Mouse (Mus musculus) cerebellum, postnatal 4 days (tissue): ENCODE measurements around the gene Umod.

Experiments used
- DNase-seq, 2 experiments: peaks; one replicate each; pipeline ENCODE4 v3.0.0; 2022; ENCODE audit warnings: low spot score in 2 of 2, mixed read lengths in 1 of 2

The Umod gene

GRCm38 (mm10) chr7:119479256-119479655 is at the start of gene Umod:
Gene Umod, minus strand, starts transcription at chr7:119479282.
- no peak for DNase-seq

DNA sequence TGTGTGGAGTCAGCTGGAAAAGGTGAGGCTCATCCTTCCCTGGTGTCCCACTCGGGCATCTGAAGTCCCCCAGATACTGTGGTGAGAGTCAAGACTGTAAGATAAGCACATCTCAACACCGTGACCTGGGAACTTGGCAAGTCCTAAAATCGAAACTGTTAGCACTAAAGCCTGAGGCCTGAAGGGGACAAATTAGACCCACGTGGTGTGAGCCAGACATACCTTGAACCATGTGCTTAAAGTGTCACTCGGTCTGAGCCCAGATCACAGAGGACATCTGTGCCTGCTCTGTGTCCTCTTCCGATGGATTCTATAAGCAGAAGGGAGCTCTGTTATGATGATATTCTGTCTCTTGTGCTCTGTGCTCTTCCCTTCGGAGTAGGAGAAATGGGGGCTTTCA is 49.5 kb upstream of the Umod start:
- no peak for DNase-seq

GRCm38 (mm10) chr7:119527548-119527947 is 48.5 kb upstream of the Umod start:
- no peak for DNase-seq

DNA sequence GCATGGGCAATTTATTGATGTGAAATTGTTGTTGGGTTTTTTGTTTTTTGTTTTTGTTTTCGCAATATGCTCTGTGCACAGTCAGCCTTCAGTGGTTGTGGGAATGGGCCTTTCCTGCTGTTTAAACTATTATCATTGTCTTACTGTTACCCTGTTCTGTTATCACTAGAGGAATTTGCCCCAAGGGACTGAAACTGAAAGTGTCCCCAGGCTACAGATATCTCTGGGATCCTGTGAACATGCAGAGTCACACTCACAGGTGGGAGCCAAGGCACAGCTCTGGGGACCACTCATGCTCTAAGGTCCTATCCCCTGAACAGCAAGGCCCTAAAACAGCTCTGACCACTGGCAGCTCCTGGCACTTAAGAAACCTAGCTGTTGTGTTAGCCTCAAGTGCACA is 48.1 kb upstream of the Umod start:
- DNase-seq = no peak

DNA sequence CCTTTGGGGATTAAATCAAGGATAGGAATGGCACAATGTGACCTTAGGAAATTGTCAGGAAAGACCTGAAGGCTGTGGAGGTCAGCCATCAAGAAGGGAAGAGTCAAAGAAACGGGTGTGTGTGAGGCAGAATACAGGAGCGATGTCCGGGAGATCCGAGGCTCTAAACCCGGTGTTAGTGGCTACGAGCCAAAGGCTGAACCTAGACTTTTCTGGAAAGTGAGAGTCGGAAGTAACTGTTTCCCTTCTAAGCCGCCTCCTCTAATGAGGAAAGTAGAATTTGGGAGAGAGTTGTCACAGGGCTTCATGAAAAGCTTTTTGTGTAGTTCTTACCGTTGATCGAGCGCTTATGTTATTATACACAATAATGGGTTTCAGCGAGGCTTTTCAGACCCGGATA is 47.4 kb upstream of the Umod start:
- DNase-seq = no peak

DNA sequence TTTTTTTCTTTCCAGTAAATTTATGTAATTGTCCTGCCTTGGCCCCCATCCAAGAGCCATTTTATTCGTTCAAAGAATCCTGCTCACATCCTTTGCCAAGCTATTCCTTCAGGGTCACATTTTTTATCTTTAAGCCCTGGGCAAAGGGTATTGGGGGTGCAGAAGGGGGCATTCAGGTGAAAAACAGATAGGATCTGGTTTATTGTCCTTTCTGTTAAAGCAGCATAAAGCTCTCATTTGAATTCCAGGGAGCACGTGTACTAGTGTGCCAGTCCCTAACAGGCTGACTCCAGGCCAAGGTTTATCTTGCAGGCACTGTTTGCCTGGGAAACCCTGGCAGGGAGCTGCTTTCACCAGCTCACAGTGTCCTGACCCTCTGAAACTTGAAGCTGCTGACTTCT is 46.8 kb upstream of the Umod start:
- no peak for DNase-seq

GRCm38 (mm10) chr7:119523389-119523788 is 44.3 kb upstream of the Umod start, which contains the start of gene Pdilt:
Gene Pdilt, minus strand, starts transcription at chr7:119523489.
- DNase-seq = no peak

DNA sequence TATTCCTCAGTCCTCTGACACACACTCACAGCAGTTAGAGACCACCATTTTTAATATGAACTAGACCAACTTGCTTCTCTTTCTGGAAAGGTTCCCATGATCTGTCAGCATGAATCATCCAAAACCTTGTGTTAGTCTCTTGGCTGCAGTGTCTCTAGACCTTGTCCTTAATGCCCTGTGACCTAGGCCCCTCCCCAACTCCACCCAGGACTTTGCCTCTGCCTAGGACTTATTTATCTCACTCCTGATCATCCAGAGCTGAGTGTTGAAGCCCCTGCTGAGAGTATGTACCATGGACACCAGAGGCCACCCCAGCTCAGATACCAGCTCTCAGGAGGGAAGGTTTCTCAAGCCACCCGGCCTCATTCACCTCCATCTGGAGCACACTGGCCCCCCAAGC is 43.3 kb upstream of the Umod start:
- no peak for DNase-seq

DNA sequence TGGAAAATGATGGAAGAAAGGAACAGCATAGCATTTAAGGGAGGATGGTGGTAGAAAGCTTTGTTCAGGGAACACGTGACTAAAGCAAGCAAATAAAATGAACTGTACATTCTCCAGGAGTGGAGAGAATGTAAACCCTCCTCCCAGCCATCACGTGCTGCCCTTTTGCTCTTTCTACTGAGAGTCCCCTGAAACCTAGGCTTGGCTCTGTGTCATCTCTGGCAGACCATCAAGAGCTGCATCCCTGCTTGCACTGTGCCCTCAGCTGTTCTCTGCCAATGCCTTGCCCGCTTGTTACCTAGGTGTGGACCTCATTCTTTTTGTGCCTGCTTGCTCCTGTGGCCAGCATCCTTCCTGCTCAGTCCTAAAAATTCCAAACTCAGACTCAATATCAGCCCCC is 42.7 kb upstream of the Umod start:
- DNase-seq = no peak

DNA sequence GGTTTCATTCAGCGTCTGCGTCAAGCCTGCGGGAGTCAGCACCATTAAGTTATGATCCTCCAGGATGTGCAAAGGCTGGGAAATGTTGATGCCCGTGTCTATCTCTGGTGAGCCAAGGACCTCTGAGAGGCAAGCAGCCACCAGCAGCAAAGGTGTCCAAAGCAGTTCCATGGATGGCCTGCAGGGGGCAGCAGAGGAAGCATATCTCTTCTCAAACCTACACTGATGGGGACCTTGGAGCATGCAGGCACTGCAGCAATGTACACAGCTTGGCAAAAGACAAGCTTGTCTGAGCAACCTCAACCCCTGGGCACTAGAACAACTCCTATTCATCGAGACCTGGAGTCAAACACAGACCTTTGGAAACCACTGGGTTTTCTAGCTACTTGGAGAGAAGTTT is 40.6 kb upstream of the Umod start:
- DNase-seq = peak; percentile 74 to 77

DNA sequence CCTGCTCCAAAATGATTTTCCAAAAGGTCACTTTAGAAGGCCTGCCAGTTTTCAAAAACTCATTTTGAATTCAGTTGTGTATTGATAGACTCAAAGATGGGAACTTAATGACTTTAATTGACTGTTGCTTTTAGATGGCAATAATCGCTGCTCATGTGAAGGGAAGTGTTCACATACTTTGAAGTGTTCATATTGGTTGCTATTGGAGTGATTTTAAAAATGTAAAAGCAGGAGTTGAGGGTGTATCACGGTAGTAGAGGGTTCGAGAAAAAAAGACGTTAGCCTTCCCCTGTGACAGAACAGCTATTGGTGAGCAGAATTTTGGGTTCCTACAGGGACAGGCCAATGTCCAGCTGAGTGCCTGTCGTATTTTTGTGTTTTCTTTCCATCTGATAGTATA is 40.1 kb upstream of the Umod start, which contains the start of gene Acsm5:
Gene Acsm5 (plus strand): TSS at position 301 of the 400 bp plus-strand sequence.
- no peak for DNase-seq

GRCm38 (mm10) chr7:119516272-119516558 is 37.1 kb upstream of the Umod start:
- DNase-seq = no peak

DNA sequence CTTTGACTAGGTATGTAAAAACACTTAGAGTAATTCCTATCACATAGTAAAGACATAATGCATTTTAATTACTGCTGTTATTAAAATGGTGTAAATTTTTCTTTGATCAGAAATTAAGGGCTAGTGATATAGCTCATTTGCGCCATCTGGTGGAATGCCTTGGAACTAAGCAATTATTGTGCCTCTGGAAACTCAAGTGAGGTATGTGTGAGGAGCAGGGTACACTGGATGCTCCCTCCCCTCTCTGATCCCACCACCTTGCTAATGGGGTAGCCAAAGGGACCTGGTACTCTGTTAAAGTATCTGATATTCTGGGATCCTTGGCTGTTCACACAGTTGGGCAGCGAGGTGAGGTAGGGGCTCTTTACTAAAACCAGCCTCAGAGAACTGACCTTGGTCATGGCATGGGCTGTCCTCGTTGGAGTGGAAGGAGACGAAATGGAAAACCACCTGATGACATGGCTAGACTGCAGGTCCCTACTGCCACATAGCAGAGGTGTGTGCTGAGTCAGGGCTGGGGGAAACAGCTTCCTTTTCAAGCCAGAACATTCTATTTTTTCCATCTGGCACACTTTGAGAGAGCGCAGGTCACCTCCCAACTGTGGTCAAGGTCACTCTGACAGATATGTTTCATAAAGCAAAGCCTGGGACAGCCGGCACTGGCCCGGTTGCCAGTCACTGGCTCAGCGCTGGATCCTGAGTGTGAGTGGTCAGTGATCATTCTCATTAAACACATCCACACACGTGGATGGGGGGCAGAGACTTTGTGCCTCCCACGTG is 36.6 kb upstream of the Umod start:
- DNase-seq = peak; percentile 31 to 55

DNA sequence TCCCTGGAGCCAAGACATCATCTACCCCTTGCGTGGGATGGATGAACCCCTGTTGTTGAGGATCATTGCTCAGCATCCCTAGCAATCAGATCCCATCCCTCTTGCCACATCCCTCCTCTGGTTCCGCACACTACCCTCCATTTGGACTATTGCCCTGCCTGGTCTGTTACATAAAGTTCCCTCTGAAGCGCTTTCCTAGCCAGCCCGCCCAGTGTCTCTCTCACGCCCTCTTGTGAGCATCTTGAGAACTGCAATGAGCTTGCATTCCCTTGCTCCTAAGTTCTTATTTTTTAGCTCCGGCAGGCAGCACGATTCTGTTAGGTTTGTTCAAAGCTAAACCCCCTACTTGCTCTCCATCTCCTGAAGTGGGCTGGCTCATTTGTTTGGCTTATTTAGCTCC is 34.0 kb upstream of the Umod start:
- DNase-seq = peak; percentile 31 to 49

GRCm38 (mm10) chr7:119511143-119511542 is 32.1 kb upstream of the Umod start:
- DNase-seq = no peak

- no peak for DNase-seq
Measured at GRCm38 (mm10) chr7:119490041-119490780, 11.1 kb upstream of the Umod start.

DNA sequence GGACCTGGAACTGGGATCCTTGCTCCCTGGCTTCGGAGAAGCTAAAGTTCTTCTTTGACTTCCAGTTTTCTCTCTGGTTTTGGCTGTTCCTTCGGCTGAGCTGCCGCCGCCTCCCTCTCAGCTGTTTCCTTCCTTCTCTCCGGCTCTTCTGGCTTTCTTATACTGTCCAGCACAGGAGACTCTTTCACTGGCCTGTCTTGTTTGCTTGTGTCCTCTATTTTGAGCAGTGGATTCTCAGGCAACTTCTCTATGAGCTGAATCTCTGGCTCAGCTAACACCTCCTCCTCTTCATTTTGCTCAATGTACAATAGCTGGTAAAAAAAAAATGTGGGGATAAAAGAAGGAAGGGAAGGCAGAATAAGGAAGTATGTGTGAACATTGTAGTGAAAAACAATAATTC is 7.6 kb upstream of the Umod start:
- no peak for DNase-seq

GRCm38 (mm10) chr7:119484154-119484553 is 5.1 kb upstream of the Umod start:
- DNase-seq = no peak

GRCm38 (mm10) chr7:119476500-119477389 is 2.3 kb downstream of the Umod start:
- DNase-seq = no peak

GRCm38 (mm10) chr7:119459185-119459584 is 19.9 kb downstream of the Umod start, which contains the start of gene Gp2:
Gene Gp2, minus strand, starts transcription at chr7:119459285.
- DNase-seq = no peak

- no peak for DNase-seq
Measured at GRCm38 (mm10) chr7:119454192-119454591, 24.9 kb downstream of the Umod start.

- DNase-seq = peak in 1 of 2 experiments; percentile 22
Measured at GRCm38 (mm10) chr7:119443849-119444248, 35.2 kb downstream of the Umod start.
